Mouse (Mus musculus) kidney, postnatal 0 days (tissue): Measurements from ENCODE around the gene Ano1. TPM values are rescaled to one million over a fixed set of nuclear protein-coding genes. Genes with fewer than 3 reads are reported as not detected.

Source experiments
- ATAC-seq: fragments of 200-750 bp; cut with Nextera tagmentation; replicated peaks from 2 replicates; pipeline ENCODE4 v1.8.0; 2017; ENCODE audit warnings: low read depth, moderate number of reproducible peaks, moderate TSS enrichment, moderate library complexity; ENCODE audit not compliant: low FRiP score
- DNase-seq: peaks from one replicate; pipeline ENCODE4 v3.0.0-alpha.2; 2016; ENCODE audit warnings: low spot score
- H3K27ac ChIP-seq: fragments of 300-500 bp; sonication (generic); 2 replicates; pipeline ENCODE4 v1.5.1; 2014; ENCODE audit warnings: mild to moderate bottlenecking
- H3K27me3 ChIP-seq: fragments of 300-500 bp; sonication (generic); 2 replicates; pipeline ENCODE4 v1.6.1; 2014; ENCODE audit warnings: low read length, mixed read lengths; ENCODE audit not compliant: insufficient read depth
- H3K36me3 ChIP-seq: fragments of 300-500 bp; sonication (generic); 2 replicates; pipeline ENCODE4 v1.6.1; 2014; ENCODE audit warnings: low read length, mixed read lengths; ENCODE audit not compliant: insufficient read depth
- H3K4me1 ChIP-seq: fragments of 300-500 bp; sonication (generic); replicated peaks from 2 replicates; pipeline ENCODE4 v1.6.1; 2014; ENCODE audit warnings: antibody characterized with exemption, low read length, mixed read lengths; ENCODE audit not compliant: insufficient read depth
- H3K4me2 ChIP-seq: fragments of 300-500 bp; sonication (generic); 2 replicates; pipeline ENCODE4 v1.6.1; 2014; ENCODE audit warnings: mild to moderate bottlenecking, low read length, moderate library complexity, mixed read lengths
- H3K4me3 ChIP-seq: fragments of 300-500 bp; sonication (generic); replicated peaks from 2 replicates; pipeline ENCODE4 v1.5.1; 2014; ENCODE audit warnings: low read depth, low read length
- H3K9ac ChIP-seq: fragments of 300-500 bp; sonication (generic); 2 replicates; pipeline ENCODE4 v1.6.1; 2014; ENCODE audit warnings: low read depth, low read length
- H3K9me3 ChIP-seq: fragments of 300-500 bp; sonication (generic); replicated peaks from 2 replicates; pipeline ENCODE4 v1.6.1; 2016; ENCODE audit warnings: low read length, inconsistent platforms, mixed read lengths
- CTCF ChIP-seq: IDR thresholded peaks from 2 replicates; pipeline ENCODE4 v1.5.1; 2016; ENCODE audit warnings: antibody characterized with exemption, low read depth, mild to moderate bottlenecking, moderate library complexity
- WGBS: fragments of 180-500 bp; shearing (Covaris S2); extraction: QIAGEN DNeasy Blood & Tissue Kit; methylation state at CpG from one replicate; pipeline ENCODE4 v1.1.7; 2014; 5-methylcytosine and 5-hydroxymethylcytosine counted together
- polyA plus RNA-seq: library from polyadenylated mRNA; unstranded; fragments of >200 nt; fragmentation: Nextera tagmentation; extraction: Ambion mirVana; gene quantifications from 2 replicates; pipeline ENCODE4 v1.2.1, GENCODE M21; 2015

Gene Ano1
- polyA plus RNA-seq, 1 experiment from 2014 or later, result 34.1 TPM

- Histone ChIP-seq H3K4me2 (no peak overlapping the region), H3K4me1 (peaks cover 13% of the 10 kb centered on the region; the same call in 1 of the 2 replicates), H3K36me3 (no peaks in the 10 kb centered on the region), H3K4me3 (no peak overlapping the region), H3K27ac (no peak overlapping the region), H3K9me3 (no peaks in the 10 kb centered on the region), H3K27me3 (no peaks in the 10 kb centered on the region), H3K9ac (no peak overlapping the region)
- TF ChIP-seq CTCF, result no peak
- DNase-seq (no peak), ATAC-seq (no peak)
- 49% methylated on average over 9 of the region's 9 CpGs for WGBS
These were observed 8.5 kb upstream of the Ano1 start for GRCm38 (mm10) chr7:144760228-144760627.

- Histone ChIP-seq H3K27me3 (no peaks in the 10 kb centered on the region), H3K4me1 (peaks cover 11% of the 10 kb centered on the region; the same call in 1 of the 2 replicates), H3K27ac (no peak overlapping the region), H3K9me3 (no peaks in the 10 kb centered on the region), H3K4me2 (no peak overlapping the region), H3K36me3 (no peaks in the 10 kb centered on the region), H3K4me3 (no peak overlapping the region), H3K9ac (no peak overlapping the region)
- DNase-seq, result no peak
- no peak for ATAC-seq
- TF ChIP-seq CTCF, result no peak
- 63% methylated on average over 2 of the region's 2 CpGs for WGBS
These were observed 7.7 kb upstream of the Ano1 start for GRCm38 (mm10) chr7:144759455-144759854.

- Histone ChIP-seq H3K4me3 (no peak overlapping the region), H3K9ac (no peak overlapping the region), H3K4me2 (no peak overlapping the region), H3K9me3 (no peaks in the 10 kb centered on the region), H3K27ac (no peak overlapping the region), H3K36me3 (no peaks in the 10 kb centered on the region), H3K4me1 (0 out of 2 replicates have a peak, but pooled peaks cover 3% of the 10 kb centered on the region), H3K27me3 (no peaks in the 10 kb centered on the region)
- no peak for ATAC-seq
- no peak for TF ChIP-seq CTCF
- DNase-seq, result no peak
- WGBS, result 63% methylated on average over 11 of the region's 11 CpGs
These were observed 4.0 kb upstream of the Ano1 start for GRCm38 (mm10) chr7:144755511-144756378.

- WGBS, result 74% methylated on average over 2 of the region's 2 CpGs
- Histone ChIP-seq H3K4me2 (no peak overlapping the region), H3K27me3 (no peaks in the 10 kb centered on the region), H3K36me3 (no peaks in the 10 kb centered on the region), H3K4me3 (no peak overlapping the region), H3K9me3 (no peaks in the 10 kb centered on the region), H3K27ac (no peak overlapping the region), H3K4me1 (0 out of 2 replicates have a peak, but pooled peaks cover 3% of the 10 kb centered on the region), H3K9ac (no peak overlapping the region)
- no peak for DNase-seq
- no peak for TF ChIP-seq CTCF
- ATAC-seq, result no peak
These were observed 2.9 kb upstream of the Ano1 start for GRCm38 (mm10) chr7:144754722-144755121.

- Histone ChIP-seq H3K27ac (no peak overlapping the region), H3K4me2 (no peak overlapping the region), H3K4me3 (no peak overlapping the region), H3K27me3 (no peaks in the 10 kb centered on the region), H3K9me3 (no peaks in the 10 kb centered on the region), H3K9ac (no peak overlapping the region), H3K36me3 (no peaks in the 10 kb centered on the region), H3K4me1 (0 out of 2 replicates have a peak, but pooled peaks cover 3% of the 10 kb centered on the region)
- 84% methylated on average over 9 of the region's 9 CpGs for WGBS
- no peak for TF ChIP-seq CTCF
- ATAC-seq (no peak), DNase-seq (no peak)
These were observed 1.9 kb upstream of the Ano1 start for GRCm38 (mm10) chr7:144753657-144754031.

GRCm38 (mm10) chr7:144752919-144753656, 1.3 kb upstream of the Ano1 start:
- WGBS, result 55% methylated on average over 14 of the region's 14 CpGs

More at GRCm38 (mm10) chr7:144752919-144753656, 1.3 kb upstream of the Ano1 start:
- no peak for DNase-seq
- H3K4me2 ChIP-seq, result no peak overlapping the region
- no peak overlapping the region for H3K27ac ChIP-seq
- no peak for ATAC-seq
- 0 out of 2 replicates have a peak, but pooled peaks cover 3% of the 10 kb centered on the region for H3K4me1 ChIP-seq
- H3K4me3 ChIP-seq, result no peak overlapping the region
- no peaks in the 10 kb centered on the region for H3K36me3 ChIP-seq
- H3K9me3 ChIP-seq, result no peaks in the 10 kb centered on the region
- no peaks in the 10 kb centered on the region for H3K27me3 ChIP-seq
- no peak for TF ChIP-seq CTCF
- H3K9ac ChIP-seq, result no peak overlapping the region
